In the genomic region with DNA sequence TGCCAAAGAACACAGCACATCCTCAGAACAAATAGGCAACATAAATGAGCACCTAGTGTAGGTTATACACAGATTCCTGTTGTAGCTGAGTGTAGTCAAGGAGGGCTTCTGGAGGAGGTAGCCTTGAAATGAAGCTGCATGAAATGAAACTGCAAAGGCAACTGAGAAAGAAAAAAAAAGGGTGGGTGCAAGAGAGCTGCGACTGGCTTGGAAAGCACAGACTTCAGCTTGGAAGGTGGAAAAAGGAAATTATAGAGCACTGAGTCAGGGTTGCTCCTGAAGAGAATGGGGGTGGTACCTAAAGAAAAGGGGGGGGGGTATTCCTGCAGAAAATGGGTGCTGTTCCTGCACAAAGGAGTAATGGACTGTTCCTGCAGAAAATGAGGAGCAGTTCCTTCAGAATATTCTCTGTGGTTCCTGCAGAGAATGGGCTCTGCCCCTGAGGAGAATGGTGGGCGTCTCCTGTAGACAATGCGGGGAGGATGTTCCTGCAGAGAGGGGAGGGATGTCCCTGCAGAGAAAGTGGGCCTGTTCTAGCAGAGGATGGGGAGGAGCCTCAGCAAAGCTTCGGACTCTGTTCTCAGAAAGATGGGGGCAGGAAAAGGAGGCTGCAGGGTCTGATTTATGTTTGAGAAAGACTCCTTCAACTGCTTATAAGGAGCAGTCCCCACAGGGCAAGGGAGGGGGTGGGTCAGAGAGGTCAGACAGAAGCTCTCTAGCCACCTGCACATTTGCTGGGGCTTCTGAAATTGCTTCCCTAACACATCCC, we compare ENCODE assay signal across 11 mouse cellular contexts.
DNase-seq lines count a peak whose midpoint lies in the region; ATAC-seq lines count a peak whose summit lies in the region.
"Had no signal": no experiment of that assay in that cellular context is flagged by ENCODE, and none has a peak within 500 bp of the region (broad histone marks: within the 10 kb centered on the region; RNA-seq: fewer than 3 reads in every experiment).

No protein-coding gene starts in this region.

- H3K4me1 ChIP-seq in kidney, embryonic 16.5 days (ENCODE audit: insufficient read depth, low read length): peaks cover 17% of the 10 kb centered on the region
- peaks cover 25% of the 10 kb centered on the region for H3K4me1 ChIP-seq in forebrain, embryonic 14.5 days (ENCODE audit: control insufficient read depth, insufficient read depth, low read length)
- peaks cover 17% of the 10 kb centered on the region for H3K4me1 ChIP-seq in midbrain, embryonic 14.5 days (ENCODE audit: control insufficient read depth, insufficient read depth, low read length)
- H3K4me1 ChIP-seq: liver, embryonic 15.5 days had no signal

- H3K9ac ChIP-seq in kidney, embryonic 16.5 days (replicated peaks; ENCODE audit: low read length): no peak overlapping the region
- H3K9ac ChIP-seq in forebrain, embryonic 14.5 days (ENCODE audit: low read length): no peak overlapping the region
- no peak overlapping the region for H3K9ac ChIP-seq in midbrain, embryonic 14.5 days (replicated peaks; ENCODE audit: low read length)
- H3K9ac ChIP-seq: embryonic facial prominence, embryonic 13.5 days; liver, embryonic 15.5 days had no signal

- H3K27ac ChIP-seq in kidney, embryonic 16.5 days (ENCODE audit: low read length): 0 out of 2 replicates have a peak overlapping the region, but pooled peaks have one; percentile 21
- H3K27ac ChIP-seq in forebrain, embryonic 14.5 days (ENCODE audit: low read depth, low read length): no peak overlapping the region
- H3K27ac ChIP-seq in midbrain, embryonic 14.5 days (replicated peaks; ENCODE audit: low read depth, low read length): 0 out of 2 replicates have a peak overlapping the region, but pooled peaks have one; percentile 20
- H3K27ac ChIP-seq: embryonic facial prominence, embryonic 13.5 days; liver, embryonic 15.5 days had no signal

- H3K4me2 ChIP-seq in kidney, embryonic 16.5 days (replicated peaks; ENCODE audit: low read depth, low read length): no peak overlapping the region
- no peak overlapping the region for H3K4me2 ChIP-seq in forebrain, embryonic 14.5 days (ENCODE audit: low read length)
- no peak overlapping the region for H3K4me2 ChIP-seq in midbrain, embryonic 14.5 days (ENCODE audit: low read length)
- H3K4me2 ChIP-seq: embryonic facial prominence, embryonic 13.5 days; liver, embryonic 15.5 days had no signal

- no peak overlapping the region for H3K4me3 ChIP-seq in kidney, embryonic 16.5 days (ENCODE audit: low read length)
- H3K4me3 ChIP-seq in forebrain, embryonic 14.5 days (ENCODE audit: low read depth, low read length): no peak overlapping the region
- H3K4me3 ChIP-seq in midbrain, embryonic 14.5 days (replicated peaks; ENCODE audit: low read depth, low read length): no peak overlapping the region
- H3K4me3 ChIP-seq: embryonic facial prominence, embryonic 13.5 days; liver, embryonic 15.5 days had no signal

- no peaks in the 10 kb centered on the region for H3K9me3 ChIP-seq in kidney, embryonic 16.5 days (ENCODE audit: low read length)
- no peaks in the 10 kb centered on the region for H3K9me3 ChIP-seq in forebrain, embryonic 14.5 days (replicated peaks; ENCODE audit: control insufficient read depth, low read length)
- H3K9me3 ChIP-seq in midbrain, embryonic 14.5 days (ENCODE audit: control insufficient read depth, low read length): no peaks in the 10 kb centered on the region
- H3K9me3 ChIP-seq: embryonic facial prominence, embryonic 13.5 days; liver, embryonic 15.5 days had no signal

- H3K36me3 ChIP-seq in kidney, embryonic 16.5 days (ENCODE audit: insufficient read depth, low read length): no peaks in the 10 kb centered on the region
- H3K36me3 ChIP-seq in forebrain, embryonic 14.5 days (ENCODE audit: control insufficient read depth, insufficient read depth, low read length): no peaks in the 10 kb centered on the region
- H3K36me3 ChIP-seq in midbrain, embryonic 14.5 days (ENCODE audit: control insufficient read depth, insufficient read depth, low read length): no peaks in the 10 kb centered on the region
- H3K36me3 ChIP-seq: embryonic facial prominence, embryonic 13.5 days; G1E; liver, embryonic 15.5 days had no signal

- 17% methylated on average over 4 of the region's 4 CpGs for WGBS in kidney, embryonic 16.5 days
- 17% methylated on average over 4 of the region's 4 CpGs for WGBS in forebrain, embryonic 14.5 days
- WGBS in midbrain, embryonic 14.5 days: 15% methylated on average over 4 of the region's 4 CpGs

- peak; percentile 77 for ATAC-seq in kidney, embryonic 16.5 days (ENCODE audit: low FRiP score, low TSS enrichment)
- ATAC-seq in forebrain, embryonic 14.5 days: no peak
- ATAC-seq in midbrain, embryonic 14.5 days (ENCODE audit: low FRiP score, low TSS enrichment): no peak
- no peak for ATAC-seq in activated CD4-positive, CD25-positive, alpha-beta regulatory T cell, adult 4 months

- no peak for DNase-seq in kidney, postnatal 14 days
- DNase-seq in brain, adult 2 months (ENCODE audit: low read depth, low spot score): peak; percentile 85
- peak; percentile 7 for DNase-seq in forebrain, embryonic 14.5 days (ENCODE audit: low spot score)
- no peak for DNase-seq in midbrain, embryonic 14.5 days
- DNase-seq in retina, embryonic 14.5 days (ENCODE audit: low spot score): no peak
- DNase-seq in lung, postnatal 4 days: no peak

- H3K27me3 ChIP-seq in kidney, embryonic 16.5 days (ENCODE audit: insufficient read depth, low read length): no peaks in the 10 kb centered on the region
- H3K27me3 ChIP-seq in forebrain, embryonic 14.5 days (replicated peaks; ENCODE audit: control insufficient read depth, insufficient read depth, low read length): no peaks in the 10 kb centered on the region
- H3K27me3 ChIP-seq in midbrain, embryonic 14.5 days (ENCODE audit: control insufficient read depth, insufficient read depth, low read length): no peaks in the 10 kb centered on the region
- H3K27me3 ChIP-seq: embryonic facial prominence, embryonic 13.5 days; liver, embryonic 15.5 days had no signal

Comparison
In these comparisons a context has a peak if more than half of its experiments do, and no peak if none do; other contexts are left out.
1. DNase-seq: peak in brain, adult 2 months (single experiment) and forebrain, embryonic 14.5 days (single experiment); none in kidney, postnatal 14 days (single experiment), midbrain, embryonic 14.5 days (single experiment), retina, embryonic 14.5 days (single experiment) and lung, postnatal 4 days (0 of 2).